In genomic region chr1:39965461-39965860, GRCm38 (mm10) we compare ENCODE assay signal across 19 mouse cellular contexts.
DNase-seq lines count a peak whose midpoint lies in the region; ATAC-seq and TF ChIP-seq lines count a peak whose summit lies in the region.
"Had no signal": no experiment of that assay in that cellular context is flagged by ENCODE, and none has a peak within 500 bp of the region (broad histone marks: within the 10 kb centered on the region; RNA-seq: fewer than 3 reads in every experiment).

No protein-coding gene starts in this region.

- H3K9ac ChIP-seq in liver, postnatal 0 days (replicated peaks): no peak overlapping the region
- no peak overlapping the region for H3K9ac ChIP-seq in liver, embryonic 11.5 days (ENCODE audit: low read depth, low read length)
- H3K9ac ChIP-seq in neural tube, embryonic 15.5 days (replicated peaks): no peak overlapping the region
- H3K9ac ChIP-seq: forebrain, embryonic 15.5 days; heart, embryonic 13.5 days; kidney, embryonic 15.5 days; limb, embryonic 13.5 days; lung, embryonic 15.5 days; neural tube, embryonic 13.5 days had no signal

- H3K27ac ChIP-seq in liver, postnatal 0 days (ENCODE audit: low read depth): no peak overlapping the region
- H3K27ac ChIP-seq in liver, embryonic 11.5 days (ENCODE audit: low read depth, low read length): no peak overlapping the region
- H3K27ac ChIP-seq in neural tube, embryonic 15.5 days (replicated peaks): peak overlapping the region; percentile 28; the same call in 1 of the 2 replicates
- H3K27ac ChIP-seq: heart, embryonic 13.5 days; kidney, embryonic 15.5 days; limb, embryonic 13.5 days; lung, embryonic 15.5 days; macrophage; neural tube, embryonic 13.5 days had no signal

- no peaks in the 10 kb centered on the region for H3K9me3 ChIP-seq in liver, postnatal 0 days (ENCODE audit: low read length)
- H3K9me3 ChIP-seq in liver, embryonic 11.5 days (ENCODE audit: control insufficient read depth, low read length): no peaks in the 10 kb centered on the region
- no peaks in the 10 kb centered on the region for H3K9me3 ChIP-seq in neural tube, embryonic 15.5 days (replicated peaks)
- H3K9me3 ChIP-seq: forebrain, embryonic 15.5 days; heart, embryonic 13.5 days; kidney, embryonic 15.5 days; limb, embryonic 13.5 days; lung, embryonic 15.5 days; neural tube, embryonic 13.5 days had no signal

- H3K4me3 ChIP-seq in liver, postnatal 0 days (ENCODE audit: low read depth, low read length): no peak overlapping the region
- no peak overlapping the region for H3K4me3 ChIP-seq in liver, embryonic 11.5 days (ENCODE audit: low read depth, low read length)
- no peak overlapping the region for H3K4me3 ChIP-seq in neural tube, embryonic 15.5 days (replicated peaks)
- H3K4me3 ChIP-seq: erythroblast, embryonic 14.5 days; forebrain, embryonic 15.5 days; heart, embryonic 13.5 days; kidney, embryonic 15.5 days; limb, embryonic 13.5 days; lung, embryonic 15.5 days; neural tube, embryonic 13.5 days had no signal

- no peak for TF ChIP-seq CTCF in liver, postnatal 0 days (IDR thresholded peaks at IDR 0.05; ENCODE audit: low read depth)

- no peak overlapping the region for H3K4me2 ChIP-seq in liver, postnatal 0 days (ENCODE audit: low read depth, low read length)
- H3K4me2 ChIP-seq in liver, embryonic 11.5 days: no peak overlapping the region
- H3K4me2 ChIP-seq in neural tube, embryonic 15.5 days: no peak overlapping the region
- H3K4me2 ChIP-seq: forebrain, embryonic 15.5 days; heart, embryonic 13.5 days; kidney, embryonic 15.5 days; limb, embryonic 13.5 days; lung, embryonic 15.5 days; neural tube, embryonic 13.5 days had no signal

- DNase-seq in liver (peak; percentile 24), MN1 (ENCODE audit: low spot score) (peak; percentile 63)
- DNase-seq in liver, postnatal 0 days: no peak
- DNase-seq in liver, embryonic 11.5 days (ENCODE audit: low spot score): no peak
- no peak for DNase-seq in spleen, postnatal 14 days (ENCODE audit: low spot score in 2 of 2)
- DNase-seq in thymus, postnatal 14 days: no peak
- DNase-seq: adrenal gland, adult 2 months; cerebellum, postnatal 10 days; embryo, embryonic 11 days; heart, postnatal 36 days had no signal

- no peak for ATAC-seq in liver, postnatal 0 days
- peak; percentile 61; the same call in 1 of the 2 replicates for ATAC-seq in liver, embryonic 11.5 days (replicated peaks; ENCODE audit: low FRiP score)
- ATAC-seq in neural tube, embryonic 15.5 days (ENCODE audit: low FRiP score): no peak
- ATAC-seq: forebrain, embryonic 15.5 days had no signal

- H3K27me3 ChIP-seq in liver, postnatal 0 days (ENCODE audit: insufficient read depth, low read length): no peaks in the 10 kb centered on the region
- H3K27me3 ChIP-seq in liver, embryonic 11.5 days (replicated peaks; ENCODE audit: control insufficient read depth, insufficient read depth, low read length): no peaks in the 10 kb centered on the region
- no peaks in the 10 kb centered on the region for H3K27me3 ChIP-seq in neural tube, embryonic 15.5 days (replicated peaks)
- H3K27me3 ChIP-seq: forebrain, embryonic 15.5 days; heart, embryonic 13.5 days; kidney, embryonic 15.5 days; limb, embryonic 13.5 days; lung, embryonic 15.5 days; neural tube, embryonic 13.5 days had no signal

- H3K36me3 ChIP-seq in liver, postnatal 0 days (replicated peaks; ENCODE audit: insufficient read depth, low read length): peaks cover 19% of the 10 kb centered on the region
- H3K36me3 ChIP-seq in liver, embryonic 11.5 days (ENCODE audit: control insufficient read depth, insufficient read depth, low read length): no peaks in the 10 kb centered on the region; the same call in 1 of the 2 replicates
- H3K36me3 ChIP-seq in neural tube, embryonic 15.5 days: peaks cover 18% of the 10 kb centered on the region

- TF ChIP-seq EP300 in liver, postnatal 0 days (IDR thresholded peaks at IDR 0.05; ENCODE audit: low read depth): no peak

- peaks cover 15% of the 10 kb centered on the region for H3K4me1 ChIP-seq in liver, postnatal 0 days (ENCODE audit: insufficient read depth)
- H3K4me1 ChIP-seq in liver, embryonic 11.5 days (replicated peaks; ENCODE audit: control insufficient read depth, insufficient read depth, low read length): peaks cover 28% of the 10 kb centered on the region
- H3K4me1 ChIP-seq in neural tube, embryonic 15.5 days: peaks cover 53% of the 10 kb centered on the region

- WGBS in liver, postnatal 0 days (ENCODE audit: insufficient replicate concordance): 42% methylated on average over 3 of the region's 3 CpGs
- WGBS in liver, embryonic 11.5 days: 37% methylated on average over 3 of the region's 3 CpGs
- 59% methylated on average over 3 of the region's 3 CpGs for WGBS in neural tube, embryonic 15.5 days

Comparison
In these comparisons a context has a peak if more than half of its experiments do, and no peak if none do; other contexts are left out.
1. DNase-seq: peak in liver (single experiment) and MN1 (single experiment); none in liver, postnatal 0 days (single experiment), liver, embryonic 11.5 days (single experiment), spleen, postnatal 14 days (0 of 2) and thymus, postnatal 14 days (single experiment).